Mouse (Mus musculus): ENCODE data around the gene Snrnp25.

Gene Snrnp25

DNA sequence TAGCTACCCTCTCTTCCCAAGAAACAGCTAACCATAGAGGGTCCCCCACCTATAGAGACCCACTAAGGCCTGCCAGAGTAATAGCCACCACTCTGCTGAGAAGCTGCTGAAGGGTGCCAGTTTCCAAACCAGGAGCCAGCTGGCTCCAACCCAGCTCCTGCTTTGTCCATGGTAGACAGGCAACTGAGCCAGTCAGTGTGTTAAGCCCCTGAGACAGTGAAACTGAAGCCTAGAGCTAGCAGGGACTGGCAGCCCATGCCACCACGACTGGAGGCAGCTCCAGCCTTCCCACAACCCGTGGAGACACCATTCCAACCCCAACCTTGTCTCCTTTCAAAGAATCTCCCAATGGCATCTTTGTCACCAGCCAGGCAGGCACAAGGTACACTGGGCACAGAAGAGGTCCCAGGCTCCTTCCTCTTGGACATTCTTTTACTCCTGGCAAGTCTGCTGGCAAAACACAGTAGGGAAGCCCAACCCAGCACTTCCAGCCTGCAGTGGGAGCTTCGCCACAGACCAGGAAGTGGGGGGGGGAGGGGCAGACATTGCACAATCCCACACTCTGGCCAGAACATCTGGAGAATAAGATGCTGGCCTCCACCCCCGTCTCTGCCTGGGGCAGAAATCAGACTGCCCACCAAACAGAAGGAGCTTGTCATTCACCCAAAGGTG lies 19.4 kb downstream of the Snrnp25 start:
- no peak for DNase-seq (ENCODE audit: low spot score in 2 of 2)

DNA sequence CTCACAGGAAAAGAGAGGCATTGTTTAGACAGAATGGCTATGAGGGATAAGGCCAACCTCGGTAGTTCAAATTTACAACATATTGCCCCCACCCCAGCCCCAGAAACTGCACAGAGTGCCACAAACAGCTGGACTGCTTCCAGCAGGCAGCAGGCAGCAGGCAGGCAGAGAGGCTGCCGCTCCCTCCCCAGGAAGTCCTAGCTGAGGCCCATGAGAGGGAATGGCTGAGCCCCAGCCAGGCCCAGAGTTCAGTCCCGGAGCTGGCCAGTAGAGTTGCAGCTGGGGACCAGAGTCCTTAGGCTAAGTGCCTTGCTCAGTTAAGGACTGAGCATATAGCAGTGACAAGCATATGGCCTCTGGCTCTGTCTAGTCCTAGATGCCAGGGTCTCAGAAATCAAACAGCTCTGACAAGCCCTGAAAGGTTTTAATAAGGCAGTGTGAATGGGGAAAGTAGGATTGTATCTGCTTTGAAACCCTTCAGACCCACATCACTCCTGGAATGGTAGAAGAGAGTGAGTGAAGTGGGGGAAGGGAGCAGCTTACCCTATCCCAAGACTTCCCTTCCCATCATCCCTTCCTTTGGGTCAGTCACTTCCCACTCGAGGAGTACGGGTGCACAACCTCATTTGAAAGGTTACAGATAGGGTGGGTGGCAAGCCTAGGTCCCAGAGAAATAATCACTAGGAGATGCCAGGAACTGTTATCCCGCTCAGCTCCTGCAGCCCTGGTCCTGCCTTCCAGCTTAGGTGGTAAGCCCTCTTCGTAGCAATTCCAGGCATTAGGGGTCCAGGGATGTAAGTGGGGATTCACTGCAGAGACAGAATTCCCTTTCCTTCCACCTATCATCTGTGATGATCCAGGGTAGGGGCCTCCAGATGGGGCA lies 20.2 kb downstream of the Snrnp25 start:
- DNase-seq (ENCODE audit: low spot score in 2 of 2), result no peak

DNA sequence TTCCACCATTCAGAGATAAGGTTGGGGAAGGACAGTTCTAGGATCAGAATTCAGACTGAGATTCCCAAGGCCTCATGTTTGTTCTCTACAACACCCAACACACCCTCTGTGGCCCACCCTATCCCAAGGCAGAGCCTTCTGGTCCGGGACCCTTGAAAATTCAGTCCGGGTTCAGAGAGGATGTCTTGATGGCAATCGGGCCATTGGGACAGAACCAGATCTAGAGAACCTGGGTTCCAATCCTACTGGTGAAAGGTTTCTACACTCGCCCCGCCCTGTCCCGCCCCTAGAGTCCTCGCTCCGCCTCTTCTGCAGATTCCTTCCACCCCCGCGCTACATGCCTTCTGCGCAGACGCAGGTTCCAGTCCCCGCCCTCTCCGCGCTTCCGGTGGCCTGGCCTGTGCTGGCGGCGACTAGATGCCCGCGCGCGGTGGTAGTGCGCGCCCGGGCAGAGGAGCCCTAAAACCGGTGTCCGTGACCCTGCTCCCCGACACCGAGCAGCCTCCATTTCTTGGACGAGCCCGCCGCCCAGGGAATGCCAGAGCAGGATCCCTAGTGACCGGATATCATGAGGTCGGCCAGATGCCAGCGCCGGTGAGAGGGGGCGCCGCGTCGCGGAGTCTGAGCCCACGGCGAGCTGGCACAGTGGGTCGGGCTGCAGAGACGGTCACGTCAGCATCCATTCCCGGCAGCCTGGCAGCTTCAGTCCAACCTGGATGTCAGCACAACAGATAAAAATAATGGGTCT lies 21.1 kb downstream of the Snrnp25 start, which contains the start of gene Mpg:
Gene Mpg (plus strand): TSS at position 382 of the 748 bp plus-strand sequence.
- peak; percentile 82 to 84 for DNase-seq (ENCODE audit: low spot score in 2 of 2)

DNA sequence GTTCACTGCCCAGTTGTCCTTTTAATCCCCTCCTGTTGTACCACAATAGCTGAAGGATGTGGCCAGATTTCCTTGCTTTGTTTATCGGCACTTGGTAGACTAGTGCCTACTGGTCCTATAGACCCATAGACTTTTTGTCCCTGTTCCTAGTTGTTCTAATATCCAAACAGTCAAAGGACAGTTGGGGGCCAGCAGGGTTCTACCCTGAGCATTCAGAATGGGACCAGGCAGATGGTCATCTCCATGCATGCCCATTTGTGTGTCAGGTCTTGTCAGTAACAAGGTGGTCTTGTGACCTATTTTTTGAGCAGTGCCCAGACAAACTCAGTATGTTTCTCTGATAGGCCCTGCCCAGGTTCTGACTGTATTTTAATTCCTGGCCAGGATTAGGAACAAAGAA lies 21.8 kb downstream of the Snrnp25 start:
- no peak for DNase-seq (ENCODE audit: low spot score in 2 of 2)

DNA sequence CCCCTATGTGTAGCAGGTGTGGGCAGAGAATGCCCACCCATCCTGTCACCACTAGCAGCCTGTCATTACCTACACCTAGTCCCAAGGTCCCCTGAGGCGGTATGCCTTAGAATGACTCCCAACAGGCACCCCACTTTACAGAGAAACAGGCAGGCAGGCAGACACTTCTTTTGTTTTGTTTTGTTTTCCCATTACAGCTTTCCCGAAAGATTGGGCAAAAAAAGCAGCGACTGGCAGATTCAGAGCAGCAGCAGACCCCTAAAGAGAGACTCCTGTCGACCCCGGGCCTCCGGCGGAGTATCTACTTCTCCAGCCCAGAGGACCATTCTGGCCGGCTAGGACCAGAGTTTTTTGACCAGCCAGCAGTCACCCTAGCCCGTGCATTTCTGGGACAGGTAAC lies 22.3 kb downstream of the Snrnp25 start:
- DNase-seq (ENCODE audit: low spot score in 2 of 2), result no peak

DNA sequence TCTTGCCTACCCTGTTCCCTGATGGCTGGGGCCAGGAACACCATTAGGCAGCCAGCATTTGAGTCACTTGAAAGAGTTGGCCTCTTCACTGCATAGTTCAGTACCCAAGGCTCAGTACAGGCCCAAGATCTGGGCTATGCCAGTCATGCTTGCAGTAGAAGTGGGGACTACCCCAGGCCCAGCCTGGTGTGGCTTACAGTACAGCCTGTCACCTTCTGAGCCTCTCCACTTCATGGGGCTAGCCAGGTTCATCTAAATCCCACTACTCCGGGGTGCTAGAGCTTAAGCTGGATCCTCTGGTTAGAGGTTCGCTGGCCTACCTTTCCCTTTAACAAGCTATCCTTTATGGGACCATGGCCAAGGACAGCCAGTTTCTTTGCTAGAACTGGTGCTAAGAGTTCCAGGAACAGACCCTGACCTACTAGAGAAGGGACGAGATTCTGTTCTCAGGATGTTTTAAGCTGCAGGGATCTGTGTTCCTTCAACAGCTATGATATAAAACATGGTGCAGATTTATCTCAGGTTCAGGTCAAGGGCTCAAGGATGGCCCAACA lies 23.2 kb downstream of the Snrnp25 start:
- DNase-seq (ENCODE audit: low spot score in 2 of 2), result no peak

DNA sequence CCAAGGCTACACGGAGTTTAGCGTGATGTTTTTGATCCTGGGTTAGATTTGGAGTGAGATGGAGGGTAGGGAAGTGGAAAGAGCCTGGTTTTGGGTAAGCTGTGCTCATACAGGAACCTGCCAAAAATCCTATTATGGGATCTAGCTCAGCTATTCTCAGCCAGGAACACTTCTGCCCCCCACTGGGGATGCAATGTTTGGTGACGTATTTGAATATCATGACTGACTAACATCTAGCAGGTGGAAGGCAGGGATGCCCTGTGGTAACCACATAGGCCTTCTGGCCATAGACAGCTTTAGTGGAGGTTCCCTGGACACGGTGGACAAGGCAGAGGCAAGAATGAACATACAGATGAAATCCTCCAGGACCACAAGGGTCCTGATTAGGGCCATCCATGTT lies 25.0 kb downstream of the Snrnp25 start:
- no peak for DNase-seq (ENCODE audit: low spot score in 2 of 2)

DNA sequence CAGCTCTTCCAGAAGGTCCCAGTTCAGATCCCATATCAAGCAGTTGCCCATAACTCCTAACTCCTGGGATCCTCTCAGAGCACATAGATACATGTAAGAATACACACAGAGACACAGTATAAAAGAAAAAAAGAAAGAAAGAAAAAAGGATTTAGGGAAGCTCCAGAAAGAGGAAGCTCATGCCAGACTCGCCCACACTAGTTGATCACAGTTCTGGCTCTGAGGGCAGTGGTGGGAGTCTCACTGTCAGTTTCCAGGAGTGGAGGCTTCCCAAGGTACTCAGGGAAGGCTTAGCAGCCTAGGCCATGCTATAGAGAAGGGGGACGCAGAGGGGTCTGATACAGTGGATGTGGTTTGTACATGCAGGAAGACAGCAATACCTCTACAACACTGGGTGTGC lies 25.9 kb downstream of the Snrnp25 start:
- no peak for DNase-seq (ENCODE audit: low spot score in 2 of 2)

DNA sequence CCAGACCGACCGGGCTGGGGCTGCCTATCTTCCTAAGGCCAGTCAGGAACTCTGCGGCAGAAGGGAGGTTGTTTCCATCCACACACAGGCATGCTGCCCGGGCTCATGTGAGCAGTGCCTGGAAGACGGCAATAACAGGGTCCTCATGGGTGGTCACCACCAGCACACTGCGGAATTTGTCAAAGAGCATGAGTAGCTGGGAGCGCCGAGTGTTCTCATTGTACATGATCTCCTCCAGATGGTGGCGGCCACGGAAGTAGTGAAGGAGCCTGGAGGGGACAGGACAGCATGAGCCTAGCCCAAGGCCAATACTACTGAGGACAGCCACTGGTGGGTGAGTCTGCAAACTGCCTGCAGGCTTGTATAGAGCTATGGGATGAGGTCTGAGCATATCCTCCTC lies 27.6 kb downstream of the Snrnp25 start:
- DNase-seq (ENCODE audit: low spot score in 2 of 2), result no peak

DNA sequence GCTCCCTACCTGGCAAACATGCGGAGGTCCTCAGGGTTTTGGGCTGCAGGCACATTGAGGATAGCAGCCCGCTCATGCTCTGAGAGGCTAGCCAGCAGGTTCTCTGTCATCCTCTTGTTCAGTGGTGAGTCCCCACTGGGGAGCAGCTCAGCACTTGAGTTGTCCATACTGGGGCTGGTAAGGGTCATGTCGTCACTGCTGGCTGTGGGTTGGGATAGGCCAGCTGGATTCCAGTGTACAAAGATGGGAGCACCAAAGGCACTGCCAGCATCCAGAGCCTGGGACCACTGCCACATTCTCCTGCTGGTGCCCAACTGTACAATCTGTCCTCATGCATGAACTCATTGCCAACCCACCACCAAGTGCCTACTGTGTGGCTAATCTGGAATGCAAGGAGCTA lies 28.7 kb downstream of the Snrnp25 start:
- no peak for DNase-seq (ENCODE audit: low spot score in 2 of 2)

DNA sequence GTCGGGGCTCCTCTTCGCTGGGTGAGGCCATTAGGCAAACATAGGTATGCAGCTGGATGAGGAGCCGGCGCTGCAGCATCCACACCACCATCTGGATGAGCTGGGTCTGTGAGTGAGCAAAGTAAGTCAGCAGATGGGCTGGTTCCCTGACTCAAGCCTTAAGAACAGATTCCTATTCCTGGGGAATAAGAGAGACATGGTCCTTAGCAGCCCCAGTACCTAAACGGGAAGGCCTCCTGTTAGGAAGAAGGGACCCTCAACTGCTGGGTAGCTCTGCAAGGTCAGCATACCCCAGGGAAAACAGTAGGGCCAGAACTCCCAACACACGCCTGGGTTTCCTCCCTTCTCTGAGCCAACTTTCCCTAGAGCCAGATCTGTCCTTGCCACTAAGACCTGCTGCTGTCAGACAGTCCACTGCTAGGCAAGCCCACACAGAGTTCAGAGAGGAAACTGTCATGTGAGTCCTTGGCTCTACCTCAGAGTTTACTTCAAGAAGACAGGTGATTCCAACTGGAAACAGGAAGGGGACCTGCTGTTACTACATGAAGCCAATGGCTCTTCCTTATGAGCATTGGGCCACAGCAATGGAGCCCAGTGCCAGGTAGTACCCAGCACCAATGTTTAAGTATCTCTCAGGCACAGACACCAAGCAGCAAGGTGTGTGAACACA lies 29.7 kb downstream of the Snrnp25 start:
- no peak for DNase-seq (ENCODE audit: low spot score in 2 of 2)

DNA sequence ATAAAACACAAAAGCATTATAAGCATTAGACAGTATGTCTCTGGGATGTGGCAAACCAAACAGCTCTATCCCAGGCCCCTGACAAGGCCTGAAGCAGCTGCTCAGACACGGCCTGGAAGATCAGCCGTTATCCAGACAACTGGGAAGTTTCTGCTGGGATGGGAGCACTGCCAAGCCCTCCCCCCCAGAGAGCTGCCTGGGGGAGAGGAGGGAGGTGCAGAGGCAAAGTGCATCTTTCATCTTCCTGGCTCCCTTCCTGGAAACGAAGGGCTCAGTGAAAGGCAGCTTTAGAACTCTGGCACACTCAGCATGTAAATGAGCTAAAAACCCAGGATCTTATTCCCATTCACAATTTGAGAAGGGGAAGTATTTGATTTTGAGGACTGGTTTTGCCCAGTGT lies 30.4 kb downstream of the Snrnp25 start:
- DNase-seq (ENCODE audit: low spot score in 2 of 2), result no peak

DNA sequence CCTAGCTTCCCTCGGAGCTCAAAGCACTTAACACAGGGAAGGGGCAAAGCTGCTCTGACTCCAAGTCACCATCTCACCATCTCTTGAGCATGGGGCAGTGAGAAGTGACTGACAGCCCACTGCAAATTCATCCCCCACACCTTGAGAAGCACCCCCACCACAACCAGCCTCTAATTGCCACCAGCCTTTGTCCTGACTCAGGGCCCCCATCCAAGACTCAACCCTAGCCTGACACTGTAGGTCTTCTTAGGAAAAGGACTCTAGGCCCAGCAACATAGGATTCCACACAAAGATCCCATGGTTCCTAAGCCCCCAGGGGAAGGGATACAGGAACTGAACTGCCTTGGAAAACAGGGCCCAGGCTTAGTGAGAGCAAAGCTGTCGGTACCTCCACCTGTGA lies 30.9 kb downstream of the Snrnp25 start:
- no peak for DNase-seq (ENCODE audit: low spot score in 2 of 2)

DNA sequence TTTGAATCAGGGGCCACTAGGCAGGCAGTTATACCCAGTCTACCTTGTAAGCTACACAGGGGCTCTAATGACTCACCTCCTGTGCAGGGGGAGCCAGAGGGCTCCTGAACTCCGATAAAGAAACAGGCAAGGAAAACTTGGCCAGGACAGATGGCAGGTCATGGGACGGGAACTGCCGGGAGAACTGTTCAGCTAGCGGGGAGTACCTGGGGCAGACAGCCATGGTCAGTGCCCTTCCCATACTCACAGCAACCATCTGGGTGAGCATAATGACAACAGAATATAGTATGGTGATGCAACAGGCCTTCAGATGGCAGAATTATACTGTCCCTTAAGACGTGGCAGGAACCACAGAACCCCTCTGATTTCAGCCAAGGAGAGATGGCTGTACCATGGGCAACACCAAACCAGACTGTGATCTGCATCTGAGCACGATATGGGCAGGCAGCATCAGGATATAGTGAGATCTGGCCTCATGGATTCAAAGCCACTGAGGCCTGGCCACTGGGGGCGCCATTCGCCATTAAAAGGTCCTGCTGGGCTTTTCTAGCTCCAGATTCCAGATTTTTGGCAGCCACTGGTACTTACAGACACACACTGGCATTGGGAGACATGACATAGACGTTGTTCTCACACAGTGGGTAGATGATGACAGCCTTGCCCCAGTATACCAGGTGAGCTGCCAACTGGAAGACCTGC lies 31.6 kb downstream of the Snrnp25 start:
- no peak for DNase-seq (ENCODE audit: low spot score in 2 of 2)

DNA sequence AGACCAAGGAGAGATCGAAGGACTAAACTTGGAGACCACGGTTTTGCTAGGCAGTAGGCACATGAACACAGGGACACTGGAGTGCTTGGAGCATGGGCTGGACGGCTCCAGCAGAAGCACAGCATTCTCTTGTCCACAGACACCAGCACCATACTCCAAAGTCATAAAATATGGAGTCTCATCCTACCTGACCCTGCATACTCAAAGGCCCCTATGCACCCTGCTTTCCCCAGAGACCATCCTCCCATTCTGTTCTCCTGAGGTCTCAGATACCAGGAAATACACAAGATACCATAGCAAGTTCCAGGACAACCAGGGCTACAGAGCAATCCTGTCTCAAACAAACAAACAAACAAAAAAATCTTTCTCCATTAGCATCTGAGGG lies 32.2 kb downstream of the Snrnp25 start:
- no peak for DNase-seq (ENCODE audit: low spot score in 2 of 2)

DNA sequence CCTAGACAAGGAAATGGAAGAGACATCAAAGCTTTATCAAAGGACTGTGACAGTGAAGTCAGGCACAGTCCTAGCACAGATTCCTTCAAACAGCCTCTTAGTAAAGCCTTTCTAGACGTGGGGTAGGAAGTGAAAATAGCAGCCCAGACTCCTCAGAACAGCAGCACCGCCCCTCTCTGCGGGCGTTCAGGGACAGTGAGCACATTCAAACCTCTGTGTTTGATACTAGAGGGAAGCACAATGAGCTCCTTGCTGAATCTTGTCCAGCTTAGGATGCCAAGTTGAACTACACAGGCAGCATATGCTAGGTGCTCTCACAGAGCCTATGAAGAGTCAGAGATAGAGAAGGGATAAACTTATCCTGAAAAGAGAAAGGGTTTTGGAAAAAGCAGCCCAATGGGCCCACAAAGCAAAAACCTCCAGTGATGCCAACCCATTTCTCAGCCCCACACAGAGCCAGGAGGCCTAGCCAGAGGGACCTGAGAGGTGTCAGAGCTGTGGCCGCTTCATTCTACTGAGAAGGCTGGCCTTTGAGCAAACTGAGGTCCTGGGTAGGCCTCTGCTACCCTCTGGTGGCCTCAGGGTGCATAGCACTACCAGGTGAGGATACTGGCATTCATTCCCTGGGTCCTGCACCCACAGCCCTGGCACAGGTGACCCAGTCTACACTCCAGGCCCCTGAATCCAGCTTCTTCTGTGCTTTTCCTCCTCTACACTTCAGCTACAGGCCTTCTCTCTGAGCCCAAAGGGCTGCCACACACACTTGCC lies 33.1 kb downstream of the Snrnp25 start:
- peak in 1 of 2 experiments; percentile 70 for DNase-seq (ENCODE audit: low spot score in 2 of 2)

DNA sequence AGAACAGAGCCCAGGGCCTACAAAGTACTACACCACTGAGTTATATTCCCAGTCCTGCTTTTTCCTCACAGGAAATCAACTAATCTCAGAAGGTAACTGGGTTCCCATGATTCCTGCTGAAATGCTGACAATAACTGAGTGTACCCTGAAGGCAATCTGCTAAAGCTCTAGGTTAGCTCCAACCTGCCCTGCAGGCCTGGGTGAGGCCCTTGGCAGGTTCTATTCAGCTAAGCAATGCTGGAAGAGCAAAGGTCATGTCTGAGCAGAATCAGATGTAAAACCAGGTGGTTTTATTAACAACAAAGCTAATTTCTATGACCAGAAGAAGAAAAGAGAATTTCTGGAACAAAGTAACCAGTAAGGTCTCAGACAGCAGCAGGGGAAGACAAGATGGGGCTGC lies 36.2 kb downstream of the Snrnp25 start:
- no peak for DNase-seq (ENCODE audit: low spot score in 2 of 2)

DNA sequence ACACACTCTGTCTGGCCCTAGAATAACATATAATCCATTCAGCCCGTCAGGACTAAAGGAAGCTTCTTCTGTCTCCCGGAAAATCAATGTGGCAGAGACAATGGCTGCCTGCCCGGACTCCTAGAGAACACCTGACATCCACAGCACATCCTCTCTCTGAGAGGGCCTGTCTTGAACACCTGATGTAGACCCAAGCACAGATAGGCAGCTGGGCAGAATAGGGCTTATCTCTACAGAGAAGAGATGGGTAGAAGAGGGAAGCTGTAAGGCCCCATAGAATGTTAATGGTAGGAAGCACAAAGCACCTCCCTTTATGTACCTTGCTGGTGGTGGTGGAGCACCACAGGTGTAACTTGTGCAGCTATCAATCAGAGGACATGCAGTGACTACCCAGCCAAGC lies 37.0 kb downstream of the Snrnp25 start:
- no peak for DNase-seq (ENCODE audit: low spot score in 2 of 2)

DNA sequence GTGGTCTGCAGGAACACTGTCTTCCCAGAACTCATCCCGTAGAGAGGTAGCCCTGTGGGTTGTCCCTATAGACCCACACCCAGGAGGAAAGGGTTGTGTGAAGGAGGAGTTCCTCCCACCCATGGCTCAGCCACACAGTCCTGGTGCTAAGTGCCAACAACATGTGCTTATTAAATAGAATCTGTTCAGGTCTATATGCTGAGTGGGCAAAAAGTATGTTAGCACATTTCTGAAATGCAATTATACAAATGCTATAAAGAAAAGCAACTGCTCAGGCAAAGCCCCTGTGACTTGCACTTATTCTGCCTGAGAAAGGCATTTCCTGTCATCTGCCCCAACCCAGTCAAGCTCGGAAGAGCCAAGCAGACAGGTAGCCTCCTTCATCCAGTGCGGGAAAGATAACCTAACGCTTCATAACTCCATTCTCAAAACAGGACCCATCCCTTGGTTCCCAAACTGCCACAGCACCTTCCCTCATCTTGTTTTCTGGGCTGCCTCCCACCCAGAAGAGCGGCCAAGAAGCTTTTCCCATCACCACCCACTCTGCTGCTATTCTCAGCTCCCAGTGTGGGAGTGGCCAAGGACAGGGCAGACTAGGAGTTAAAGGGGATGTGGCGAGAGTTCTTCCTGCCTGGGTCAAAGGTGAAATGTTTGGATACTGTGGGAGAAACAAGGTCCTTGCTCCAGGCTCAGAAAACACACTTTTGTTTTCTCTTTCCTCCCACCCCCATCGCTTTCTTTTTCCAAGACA lies 38.2 kb downstream of the Snrnp25 start:
- DNase-seq (ENCODE audit: low spot score in 2 of 2), result no peak

DNA sequence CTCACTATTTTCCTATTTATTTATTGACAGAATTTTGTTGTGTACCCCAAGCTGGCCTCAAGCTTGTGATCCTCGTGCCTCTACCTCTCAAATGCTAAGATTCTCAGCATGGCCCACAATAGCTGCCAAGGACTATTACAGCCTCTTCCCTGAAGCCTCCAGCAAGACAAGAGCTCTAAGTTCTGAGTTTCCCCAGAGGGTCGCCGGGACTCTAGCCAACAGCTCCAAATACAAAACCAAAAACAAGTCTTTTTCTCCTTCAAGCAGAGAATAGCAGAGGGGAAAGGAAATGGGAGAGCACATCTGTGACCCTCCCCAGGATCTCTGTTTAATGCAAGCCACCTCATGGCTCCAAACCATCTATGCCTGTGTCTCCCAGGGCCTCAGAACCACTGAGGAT lies 38.8 kb downstream of the Snrnp25 start:
- no peak for DNase-seq (ENCODE audit: low spot score in 2 of 2)
